Mouse (Mus musculus) olfactory bulb, adult 2 months (tissue): ENCODE measurements at regions not wholly inside any gene's neighbourhood (a gene's known extent, or its start where the extent isn't known, plus 50 kb on each side); places are given as distances from the start of the nearest gene placed in this dataset.
"Not testable (repeated sequence)": the region's sequence is repeated elsewhere in the genome, so short reads cannot be mapped to it uniquely, and the experiment has no call there.

Experiments used
- H3K27ac ChIP-seq: fragments of 200-500 bp; 2 replicates; pipeline ENCODE4 v1.5.1; 2012; ENCODE audit warnings: low read depth, low read length; ENCODE audit not compliant: insufficient read depth
- H3K4me1 ChIP-seq: fragments of 200-500 bp; 2 replicates; pipeline ENCODE4 v1.6.1; 2012; ENCODE audit warnings: low read length; ENCODE audit not compliant: control insufficient read depth, insufficient read depth
- H3K4me3 ChIP-seq: fragments of 200-500 bp; 2 replicates; pipeline ENCODE4 v1.5.1; 2012; ENCODE audit warnings: mild to moderate bottlenecking, low read depth, low read length, moderate library complexity; ENCODE audit not compliant: insufficient read depth
- CTCF ChIP-seq: fragments of 200-500 bp; IDR thresholded peaks from 2 replicates; pipeline ENCODE4 v1.5.1; 2012; ENCODE audit warnings: low read depth, mild to moderate bottlenecking, low read length, moderate library complexity; ENCODE audit not compliant: insufficient read depth
- POLR2A ChIP-seq: fragments of 200-500 bp; IDR thresholded peaks from 2 replicates; pipeline ENCODE4 v1.6.1; 2012; ENCODE audit warnings: mild to moderate bottlenecking, low read depth, low read length, moderate library complexity; ENCODE audit not compliant: insufficient read depth
- WGBS: fragments of 180-500 bp; shearing (Covaris S2); methylation state at CpG from one replicate; pipeline ENCODE4 v1.1.7; 2018; 5-methylcytosine and 5-hydroxymethylcytosine counted together

DNA sequence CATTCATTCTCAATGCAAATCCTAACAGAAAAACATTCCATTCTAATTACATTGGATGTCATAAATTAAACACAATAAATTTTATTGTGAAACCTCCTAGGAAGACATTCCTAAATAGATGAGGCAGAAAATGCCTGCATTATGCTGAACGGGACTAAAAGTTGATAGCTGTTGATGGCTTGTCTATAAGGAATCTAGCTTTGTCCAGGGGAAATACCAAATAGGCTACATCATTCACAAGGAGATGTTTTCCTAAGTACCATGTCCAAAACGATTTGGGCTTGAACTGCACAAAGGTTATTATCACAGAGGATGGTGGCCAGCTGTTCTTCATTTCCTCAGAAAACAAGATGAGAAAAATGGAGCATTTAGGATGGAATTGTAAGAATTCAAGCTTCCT is 494.5 kb upstream of the Gm9747 start:
- WGBS = 24% methylated on average over 2 of the region's 2 CpGs
- TF ChIP-seq CTCF (no peak), POLR2A (no peak)
- Histone ChIP-seq H3K4me1 (no peaks in the 10 kb centered on the region), H3K4me3 (no peak overlapping the region), H3K27ac (no peak overlapping the region)

DNA sequence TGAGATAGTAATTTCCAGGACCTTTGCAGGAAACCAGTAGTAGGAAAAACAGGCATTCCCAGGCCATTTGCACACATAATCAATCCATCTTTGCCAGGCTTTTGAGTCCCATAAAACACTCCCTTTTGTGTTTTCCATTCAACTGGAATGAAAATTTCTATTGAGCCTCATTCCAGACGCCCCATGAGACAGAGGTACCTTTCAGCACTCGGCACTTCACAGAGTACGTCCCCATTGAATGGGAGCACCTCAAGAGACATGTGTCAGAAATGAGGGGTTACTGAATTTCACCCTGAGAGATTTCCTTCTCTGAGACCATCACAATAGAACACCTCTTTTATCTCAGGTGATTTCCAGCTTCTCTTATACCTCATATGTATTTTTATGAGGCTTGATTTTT is 493.5 kb upstream of the Gm9747 start:
- no peak overlapping the region for H3K27ac ChIP-seq
- WGBS = 71% methylated on average over 3 of the region's 3 CpGs
- no peak overlapping the region for H3K4me3 ChIP-seq
- TF ChIP-seq CTCF (no peak), POLR2A (no peak)
- H3K4me1 ChIP-seq = no peaks in the 10 kb centered on the region

DNA sequence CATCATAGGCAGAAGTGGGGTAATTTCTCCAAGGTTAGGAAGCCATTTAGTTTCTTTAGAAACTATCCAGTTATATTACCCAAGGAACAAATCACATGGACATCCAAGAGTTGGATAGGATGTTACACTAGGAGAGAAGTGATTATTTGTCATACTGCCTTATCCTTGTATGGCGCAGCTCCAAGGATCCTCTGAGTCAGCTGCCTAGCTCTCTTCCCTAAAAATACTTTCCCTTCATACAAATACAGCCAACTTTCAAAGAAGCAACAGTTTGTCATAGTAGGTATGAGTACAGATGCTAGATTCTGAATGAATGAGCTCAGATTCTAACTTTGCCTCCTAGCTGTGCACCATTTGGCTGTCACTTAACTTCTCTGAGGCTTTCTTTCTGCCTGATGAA is 492.9 kb upstream of the Gm9747 start:
- TF ChIP-seq POLR2A (no peak), CTCF (no peak)

DNA sequence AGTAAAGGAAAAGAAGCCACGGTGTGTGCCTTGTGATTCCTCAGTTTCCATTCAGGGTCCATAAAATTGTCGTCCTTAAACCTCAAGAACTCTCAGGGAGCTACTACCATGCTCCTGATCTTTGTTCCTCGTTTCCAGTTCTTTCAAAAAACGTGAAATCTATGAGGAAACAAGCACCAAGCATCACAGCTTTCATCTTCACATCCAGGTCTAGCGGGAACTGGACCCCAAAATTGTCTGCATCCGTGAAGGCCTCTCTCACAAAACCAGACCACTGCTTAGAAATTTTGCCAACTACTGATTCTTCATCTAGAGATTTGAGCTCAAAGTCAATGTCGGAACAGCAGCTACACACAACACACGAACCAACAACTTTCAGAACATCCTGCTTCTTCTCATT is 491.0 kb upstream of the Gm9747 start:
- WGBS = 92% methylated on average over 8 of the region's 8 CpGs
- not testable (repeated sequence) for H3K27ac ChIP-seq, H3K4me1 ChIP-seq, H3K4me3 ChIP-seq

More for the DNA sequence above, 492.9 kb upstream of the Gm9747 start:
- Histone ChIP-seq H3K4me3 (no peak overlapping the region), H3K27ac (no peak overlapping the region), H3K4me1 (no peaks in the 10 kb centered on the region)
- 97% methylated on average over 1 of the region's 1 CpGs for WGBS

DNA sequence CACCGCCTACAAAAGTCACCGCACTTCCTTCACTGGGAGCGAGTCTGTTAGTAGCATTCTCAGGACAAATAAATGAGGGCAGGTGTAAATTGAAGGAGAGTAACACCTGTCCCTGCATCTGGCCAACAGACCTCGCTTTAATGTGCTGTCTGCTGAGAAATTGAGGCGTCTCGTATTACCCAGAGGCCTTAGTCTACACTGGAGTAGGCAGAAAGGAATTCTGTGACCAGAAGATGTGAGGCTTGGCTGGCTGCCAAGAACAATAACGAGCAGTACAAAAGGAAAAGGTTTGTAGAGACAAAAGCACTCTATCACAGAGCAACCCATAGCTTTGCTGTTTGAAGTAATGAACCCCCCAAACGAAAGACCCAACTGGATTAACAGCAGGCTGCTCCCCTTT is 488.4 kb upstream of the Gm9747 start:
- TF ChIP-seq CTCF (no peak), POLR2A (no peak)
- H3K4me1 ChIP-seq = no peaks in the 10 kb centered on the region
- WGBS = 43% methylated on average over 8 of the region's 8 CpGs
- no peak overlapping the region for H3K27ac ChIP-seq
- no peak overlapping the region for H3K4me3 ChIP-seq

DNA sequence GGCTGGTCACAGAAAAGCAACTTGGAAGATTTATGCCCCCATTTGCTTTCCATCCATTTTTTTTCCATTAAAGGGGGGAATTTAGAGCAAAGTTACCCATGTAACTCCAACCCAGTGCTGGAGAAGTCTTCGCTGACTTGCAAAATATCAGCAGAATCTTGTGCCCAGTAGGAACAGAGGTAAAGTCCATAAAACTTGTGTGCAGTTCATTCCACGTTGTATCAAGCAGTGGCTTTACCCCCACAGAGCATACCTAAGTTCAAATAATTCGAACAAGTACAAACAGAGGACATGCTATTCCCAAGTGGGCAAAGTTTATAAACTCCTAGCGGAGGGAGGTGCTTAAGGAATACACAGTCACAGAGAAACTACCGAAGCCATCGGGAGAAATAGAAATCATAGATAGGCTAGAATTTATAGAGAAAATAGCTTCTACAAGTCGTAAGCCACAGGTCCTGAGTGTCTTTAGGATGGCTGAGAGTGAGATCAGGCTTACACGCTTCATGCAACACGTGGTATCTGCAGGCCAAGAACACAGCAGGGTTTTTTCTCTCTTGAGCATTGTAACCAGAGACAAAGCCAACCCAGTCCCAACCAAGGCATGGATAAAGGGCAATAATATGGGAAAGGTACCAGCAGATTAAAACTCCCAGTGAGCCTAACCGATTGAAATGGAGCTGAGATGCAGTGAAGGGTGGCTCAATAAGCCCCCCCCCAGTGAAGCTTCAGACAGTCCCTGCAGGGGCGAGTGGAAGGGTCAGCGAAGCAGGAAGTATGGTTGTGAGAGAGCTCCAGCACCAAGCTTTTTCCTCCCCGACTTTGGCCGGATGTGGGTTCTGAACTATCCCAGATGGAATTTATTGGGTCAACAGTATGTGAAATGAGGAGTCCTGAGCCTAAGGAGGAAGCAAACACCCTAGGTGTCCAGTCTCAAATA is 487.6 kb upstream of the Gm9747 start:
- 82% methylated on average over 14 of the region's 14 CpGs for WGBS
- Histone ChIP-seq H3K27ac (no peak overlapping the region), H3K4me3 (no peak overlapping the region), H3K4me1 (no peaks in the 10 kb centered on the region)
- no peak for TF ChIP-seq POLR2A
- no peak for TF ChIP-seq CTCF

DNA sequence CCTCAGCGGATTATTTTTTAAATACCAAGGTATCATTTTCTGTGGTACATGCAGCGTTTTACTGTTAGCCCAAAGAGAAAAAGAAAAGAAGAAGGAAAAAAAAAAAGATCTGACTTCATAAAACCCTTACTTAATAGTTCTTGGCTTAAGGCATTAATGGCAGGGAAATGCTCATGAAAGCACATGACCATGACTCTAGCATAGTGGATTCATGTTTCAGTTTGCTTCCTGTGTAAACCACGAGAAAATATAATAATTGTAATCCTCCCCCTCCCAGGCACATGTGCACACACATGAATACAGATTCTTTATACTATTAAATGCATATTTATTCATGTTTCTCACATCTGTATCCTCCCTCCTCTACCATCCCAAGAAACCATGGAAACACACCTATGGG is 486.9 kb upstream of the Gm9747 start:
- Histone ChIP-seq H3K4me3 (no peak overlapping the region), H3K27ac (no peak overlapping the region), H3K4me1 (no peaks in the 10 kb centered on the region)
- WGBS = 82% methylated on average over 3 of the region's 3 CpGs
- TF ChIP-seq CTCF (no peak), POLR2A (no peak)

DNA sequence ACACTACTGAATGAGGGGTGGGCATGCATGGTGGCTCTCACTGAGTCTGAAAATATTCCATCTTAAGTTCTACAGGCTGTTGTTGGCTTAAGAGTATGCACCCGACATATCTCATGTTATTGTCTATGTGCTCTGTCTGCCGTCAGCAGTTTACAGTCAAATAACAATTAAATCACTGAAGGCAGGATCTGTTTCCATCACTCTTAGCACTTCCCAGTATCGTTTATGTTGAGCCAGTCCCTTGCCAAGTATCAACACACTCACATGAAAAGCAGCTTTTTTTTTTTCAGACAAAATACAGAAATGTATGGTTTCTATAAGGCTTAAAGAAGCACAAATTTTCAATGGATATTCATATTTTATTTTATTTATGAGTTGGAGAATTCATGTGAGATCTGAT is 485.9 kb upstream of the Gm9747 start:
- H3K27ac ChIP-seq = no peak overlapping the region
- no peak for TF ChIP-seq CTCF
- no peak overlapping the region for H3K4me3 ChIP-seq
- H3K4me1 ChIP-seq = no peaks in the 10 kb centered on the region
- WGBS = 78% methylated on average over 3 of the region's 3 CpGs

DNA sequence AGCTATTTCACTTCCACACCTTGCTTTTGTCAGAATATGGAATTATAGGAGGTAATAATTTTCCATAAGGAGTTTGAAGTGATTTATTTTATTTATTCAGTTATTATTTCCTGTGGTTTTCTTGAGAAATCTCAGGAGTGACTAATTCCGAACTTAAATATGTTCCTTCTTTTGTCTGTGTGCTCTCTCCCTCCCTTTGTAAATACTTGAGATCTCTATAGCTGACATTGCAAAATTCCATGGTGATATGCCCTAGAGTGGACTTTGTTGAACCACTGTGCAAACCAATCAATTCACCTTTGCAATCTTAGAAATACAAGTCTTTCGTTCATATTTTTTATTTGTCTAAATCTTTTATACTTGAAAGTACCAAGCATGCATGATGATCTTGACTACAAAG is 478.8 kb upstream of the Gm9747 start:
- 94% methylated on average over 2 of the region's 2 CpGs for WGBS
- no peaks in the 10 kb centered on the region for H3K4me1 ChIP-seq
- no peak overlapping the region for H3K27ac ChIP-seq
- H3K4me3 ChIP-seq = no peak overlapping the region
- TF ChIP-seq POLR2A (no peak), CTCF (no peak)

DNA sequence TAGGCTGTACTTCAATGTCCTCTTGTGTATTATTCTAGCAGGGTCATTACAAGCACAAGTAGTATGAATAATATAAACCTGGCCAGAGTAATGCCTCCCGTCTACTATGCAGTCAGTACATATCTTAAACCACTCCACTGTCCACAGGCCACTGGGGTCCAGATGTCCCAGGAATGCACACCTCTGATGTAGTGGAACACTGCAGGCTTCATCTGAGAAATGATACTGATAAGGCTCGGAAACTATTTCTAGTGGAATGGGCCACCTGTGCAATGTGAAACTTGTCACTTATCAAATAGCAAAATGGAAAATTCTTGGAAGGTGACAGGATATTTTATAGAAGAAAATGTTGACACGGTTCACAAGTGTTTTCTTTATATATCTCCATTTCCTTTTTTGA is 477.6 kb upstream of the Gm9747 start:
- no peak for TF ChIP-seq POLR2A
- 93% methylated on average over 3 of the region's 3 CpGs for WGBS
- H3K27ac ChIP-seq = no peak overlapping the region

More for the DNA sequence above, 477.6 kb upstream of the Gm9747 start:
- no peak overlapping the region for H3K4me3 ChIP-seq
- H3K4me1 ChIP-seq = no peaks in the 10 kb centered on the region
